Mouse (Mus musculus) lung, adult 2 months (tissue): ENCODE results near the gene Tpk1.

ENCODE experiments used
- CTCF ChIP-seq: fragments of 200-500 bp; IDR thresholded peaks from 2 replicates; pipeline ENCODE4 v1.5.1; 2011; ENCODE audit warnings: mild to moderate bottlenecking, low read length, control low read depth; ENCODE audit not compliant: insufficient read depth
- POLR2A ChIP-seq: fragments of 200-500 bp; IDR thresholded peaks from 2 replicates; pipeline ENCODE4 v1.6.1; 2011; ENCODE audit warnings: low read depth, mild to moderate bottlenecking, control low read depth, low read length, borderline replicate concordance; ENCODE audit errors: extremely low read depth

DNA sequence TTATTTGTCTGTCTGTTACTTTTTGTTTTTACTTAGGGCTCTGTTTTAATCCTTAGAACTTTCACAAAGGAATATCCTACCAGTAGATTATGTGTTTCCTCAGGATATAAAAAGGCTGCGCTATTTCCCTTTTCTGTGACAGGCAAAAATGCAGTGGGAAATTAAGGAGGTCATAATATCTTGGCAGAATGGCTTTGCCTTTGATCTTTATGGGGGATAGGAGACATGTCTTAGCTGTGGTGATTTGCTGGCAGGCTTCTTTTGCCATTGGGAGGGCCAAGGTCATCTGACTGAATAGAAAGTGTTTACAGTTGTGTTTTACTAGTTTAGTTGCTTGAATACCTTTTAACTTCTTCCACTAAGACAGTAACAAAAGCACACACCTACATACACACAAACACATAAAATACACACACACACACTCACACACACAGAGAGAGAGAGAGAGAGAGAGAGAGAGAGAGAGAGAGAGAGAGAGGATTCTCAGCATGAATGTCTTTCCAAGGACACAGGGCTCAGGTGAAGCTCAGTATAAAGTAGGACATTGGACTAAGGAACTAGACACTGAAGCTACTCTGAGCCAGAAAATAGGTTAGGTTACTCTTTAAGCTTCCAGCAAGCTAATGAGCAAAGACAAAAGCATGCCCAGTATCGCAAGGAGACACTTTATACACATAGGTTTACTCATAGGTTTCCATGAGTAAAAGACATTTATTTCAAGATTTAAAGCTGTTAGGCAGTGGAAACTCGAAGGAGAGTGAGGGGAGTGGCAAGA, 9.1 kb upstream of the Tpk1 start:
- TF ChIP-seq CTCF (no peak), POLR2A (no peak)
